10 mouse cellular contexts compared by ENCODE assay signal in genomic region chr1:135534782-135535181, GRCm38 (mm10).
DNase-seq lines count a peak whose midpoint lies in the region; ATAC-seq and TF ChIP-seq lines count a peak whose summit lies in the region.
"Had no signal": no experiment of that assay in that cellular context is flagged by ENCODE, and none has a peak within 500 bp of the region (broad histone marks: within the 10 kb centered on the region; RNA-seq: fewer than 3 reads in every experiment).

No protein-coding gene starts in this region.

- H3K4me1 ChIP-seq in kidney, embryonic 15.5 days = peaks cover 40% of the 10 kb centered on the region
- H3K4me1 ChIP-seq in spleen, adult 2 months (ENCODE audit: control insufficient read depth, insufficient read depth, insufficient read length) = no peaks in the 10 kb centered on the region
- peaks cover 39% of the 10 kb centered on the region for H3K4me1 ChIP-seq in intestine, embryonic 16.5 days (ENCODE audit: control insufficient read depth, insufficient read depth, low read length)

- no peak overlapping the region for H3K4me2 ChIP-seq in kidney, embryonic 15.5 days
- no peak overlapping the region for H3K4me2 ChIP-seq in intestine, embryonic 16.5 days (ENCODE audit: low read depth, low read length)
- H3K4me2 ChIP-seq: liver, embryonic 13.5 days had no signal

- no peak for DNase-seq in kidney, postnatal 10 days
- DNase-seq in spleen, adult 2 months (ENCODE audit: low read depth in 1 of 2, low spot score in 2 of 2) = no peak
- no peak for DNase-seq in spleen, adult 12 weeks (ENCODE audit: low spot score)
- DNase-seq in layer of hippocampus, adult 18-20 months (ENCODE audit: low spot score in 2 of 2) = no peak
- DNase-seq in adrenal gland, adult 18-20 months (ENCODE audit: low spot score in 2 of 2) = no peak
- DNase-seq: cerebellum, adult 9-11 months; layer of hippocampus, adult 9-11 months; liver, embryonic 13.5 days had no signal

- H3K36me3 ChIP-seq in kidney, embryonic 15.5 days = peaks cover 20% of the 10 kb centered on the region
- no peaks in the 10 kb centered on the region for H3K36me3 ChIP-seq in spleen, adult 2 months (ENCODE audit: control insufficient read depth, insufficient read depth, low read length)
- H3K36me3 ChIP-seq in intestine, embryonic 16.5 days (ENCODE audit: control insufficient read depth, insufficient read depth, low read length) = no peaks in the 10 kb centered on the region
- H3K36me3 ChIP-seq: liver, embryonic 13.5 days had no signal

- TF ChIP-seq CTCF in spleen, adult 2 months (IDR thresholded peaks at IDR 0.05; ENCODE audit: extremely low read depth, insufficient read depth, insufficient read length, insufficient replicate concordance) = no peak

- ATAC-seq in kidney, embryonic 15.5 days (replicated peaks; ENCODE audit: low FRiP score) = no peak
- ATAC-seq in intestine, embryonic 16.5 days = no peak; the same call in 1 of the 2 replicates

- 43% methylated on average over 4 of the region's 4 CpGs for WGBS in kidney, embryonic 15.5 days
- 44% methylated on average over 4 of the region's 4 CpGs for WGBS in spleen, adult 2 months
- WGBS in intestine, embryonic 16.5 days = 41% methylated on average over 4 of the region's 4 CpGs

- no peak overlapping the region for H3K9ac ChIP-seq in kidney, embryonic 15.5 days
- H3K9ac ChIP-seq in intestine, embryonic 16.5 days (ENCODE audit: low read depth, low read length) = peak overlapping the region; percentile 44; the same call in 1 of the 2 replicates
- H3K9ac ChIP-seq: liver, embryonic 13.5 days had no signal

- H3K4me3 ChIP-seq in kidney, embryonic 15.5 days (replicated peaks) = no peak overlapping the region
- H3K4me3 ChIP-seq in spleen, adult 2 months (ENCODE audit: extremely low read depth, insufficient read depth, insufficient read length) = no peak overlapping the region
- H3K4me3 ChIP-seq in intestine, embryonic 16.5 days (ENCODE audit: low read length) = no peak overlapping the region
- H3K4me3 ChIP-seq: liver, embryonic 13.5 days had no signal

- H3K27me3 ChIP-seq in kidney, embryonic 15.5 days = no peaks in the 10 kb centered on the region
- no peaks in the 10 kb centered on the region for H3K27me3 ChIP-seq in spleen, adult 2 months (ENCODE audit: control insufficient read depth, insufficient read depth, low read length)
- H3K27me3 ChIP-seq in intestine, embryonic 16.5 days (replicated peaks; ENCODE audit: control insufficient read depth, insufficient read depth, low read length) = no peaks in the 10 kb centered on the region
- H3K27me3 ChIP-seq: liver, embryonic 13.5 days had no signal

- no peak for TF ChIP-seq POLR2A in spleen, adult 2 months (IDR thresholded peaks at IDR 0.05; ENCODE audit: low read depth, low read length)

- peak overlapping the region; percentile 23; the same call in 1 of the 2 replicates for H3K27ac ChIP-seq in kidney, embryonic 15.5 days
- H3K27ac ChIP-seq in spleen, adult 2 months (ENCODE audit: insufficient read depth, low read length) = 0 out of 2 replicates have a peak overlapping the region, but pooled peaks have one; percentile 7
- H3K27ac ChIP-seq in intestine, embryonic 16.5 days (ENCODE audit: low read length) = peak overlapping the region; percentile 82
- H3K27ac ChIP-seq: liver, embryonic 13.5 days had no signal

- H3K9me3 ChIP-seq in kidney, embryonic 15.5 days (replicated peaks) = no peaks in the 10 kb centered on the region
- no peaks in the 10 kb centered on the region for H3K9me3 ChIP-seq in intestine, embryonic 16.5 days (ENCODE audit: control insufficient read depth, low read length)
- H3K9me3 ChIP-seq: liver, embryonic 13.5 days had no signal

Comparison
In these comparisons a context has a peak if more than half of its experiments do, and no peak if none do; other contexts are left out.
1. H3K27ac ChIP-seq: peak in every context shown above with its lines; median percentile 82 in intestine, embryonic 16.5 days; 23 in kidney, embryonic 15.5 days; 7 in spleen, adult 2 months.